Comparison of ENCODE assay signal across 21 mouse cellular contexts in genomic region chr19:22642124-22642523, GRCm38 (mm10).
DNase-seq lines count a peak whose midpoint lies in the region; ATAC-seq lines count a peak whose summit lies in the region.
"Had no signal": no experiment of that assay in that cellular context is flagged by ENCODE, and none has a peak within 500 bp of the region (broad histone marks: within the 10 kb centered on the region; RNA-seq: fewer than 3 reads in every experiment).

No protein-coding gene starts in this region.

- no peak overlapping the region for H3K9ac ChIP-seq in embryonic facial prominence, embryonic 14.5 days (ENCODE audit: low read depth, low read length)
- no peak overlapping the region for H3K9ac ChIP-seq in kidney, embryonic 16.5 days (replicated peaks; ENCODE audit: low read length)
- H3K9ac ChIP-seq: embryonic facial prominence, embryonic 15.5 days; limb, embryonic 15.5 days; liver, postnatal 0 days; midbrain, embryonic 13.5 days; neural tube, embryonic 13.5 days had no signal

- 32% methylated on average over 2 of the region's 2 CpGs for WGBS in embryonic facial prominence, embryonic 14.5 days
- 26% methylated on average over 2 of the region's 2 CpGs for WGBS in embryonic facial prominence, embryonic 10.5 days
- WGBS in kidney, embryonic 16.5 days, result 42% methylated on average over 2 of the region's 2 CpGs

- H3K27ac ChIP-seq in embryonic facial prominence, embryonic 14.5 days (replicated peaks; ENCODE audit: low read depth, low read length), result no peak overlapping the region
- H3K27ac ChIP-seq in embryonic facial prominence, embryonic 10.5 days (replicated peaks), result no peak overlapping the region
- no peak overlapping the region for H3K27ac ChIP-seq in kidney, embryonic 16.5 days (ENCODE audit: low read length)
- H3K27ac ChIP-seq: embryonic facial prominence, embryonic 15.5 days; forebrain, embryonic 10.5 days; limb, embryonic 15.5 days; midbrain, embryonic 13.5 days; neural tube, embryonic 13.5 days had no signal

- no peaks in the 10 kb centered on the region for H3K36me3 ChIP-seq in embryonic facial prominence, embryonic 14.5 days (ENCODE audit: control insufficient read depth, insufficient read depth, low read length)
- H3K36me3 ChIP-seq in embryonic facial prominence, embryonic 10.5 days (replicated peaks), result no peaks in the 10 kb centered on the region
- no peaks in the 10 kb centered on the region for H3K36me3 ChIP-seq in kidney, embryonic 16.5 days (ENCODE audit: insufficient read depth, low read length)
- H3K36me3 ChIP-seq: embryonic facial prominence, embryonic 15.5 days; forebrain, embryonic 10.5 days; G1E; limb, embryonic 15.5 days; midbrain, embryonic 13.5 days; neural tube, embryonic 13.5 days had no signal

- no peak for ATAC-seq in embryonic facial prominence, embryonic 14.5 days (ENCODE audit: low read depth)
- ATAC-seq in kidney, embryonic 16.5 days (ENCODE audit: low FRiP score, low TSS enrichment), result peak; percentile 73; the same call in 1 of the 2 replicates
- no peak for ATAC-seq in activated CD4-positive, CD25-positive, alpha-beta regulatory T cell, adult 4 months
- ATAC-seq: CD4-positive, CD25-positive, alpha-beta regulatory T cell, adult 4 months; liver, postnatal 0 days; midbrain, embryonic 13.5 days had no signal

- H3K4me1 ChIP-seq in embryonic facial prominence, embryonic 14.5 days (ENCODE audit: control insufficient read depth, insufficient read depth, low read length), result no peaks in the 10 kb centered on the region
- H3K4me1 ChIP-seq in embryonic facial prominence, embryonic 10.5 days, result peaks cover 8% of the 10 kb centered on the region
- peaks cover 7% of the 10 kb centered on the region for H3K4me1 ChIP-seq in kidney, embryonic 16.5 days (ENCODE audit: insufficient read depth, low read length)
- H3K4me1 ChIP-seq: embryonic facial prominence, embryonic 15.5 days; limb, embryonic 15.5 days; midbrain, embryonic 13.5 days; neural tube, embryonic 13.5 days had no signal

- no peak overlapping the region for H3K4me3 ChIP-seq in embryonic facial prominence, embryonic 14.5 days (ENCODE audit: low read depth, low read length)
- no peak overlapping the region for H3K4me3 ChIP-seq in embryonic facial prominence, embryonic 10.5 days
- H3K4me3 ChIP-seq in kidney, embryonic 16.5 days (ENCODE audit: low read length), result no peak overlapping the region
- H3K4me3 ChIP-seq: embryonic facial prominence, embryonic 15.5 days; forebrain, embryonic 10.5 days; limb, embryonic 15.5 days; midbrain, embryonic 13.5 days; neural tube, embryonic 13.5 days had no signal

- no peaks in the 10 kb centered on the region for H3K27me3 ChIP-seq in embryonic facial prominence, embryonic 14.5 days (replicated peaks; ENCODE audit: control insufficient read depth, insufficient read depth, low read length)
- H3K27me3 ChIP-seq in embryonic facial prominence, embryonic 10.5 days (replicated peaks; ENCODE audit: low read depth, poor library complexity, severe bottlenecking), result no peaks in the 10 kb centered on the region
- no peaks in the 10 kb centered on the region for H3K27me3 ChIP-seq in kidney, embryonic 16.5 days (ENCODE audit: insufficient read depth, low read length)
- H3K27me3 ChIP-seq: embryonic facial prominence, embryonic 15.5 days; limb, embryonic 15.5 days; midbrain, embryonic 13.5 days; neural tube, embryonic 13.5 days had no signal

- no peaks in the 10 kb centered on the region for H3K9me3 ChIP-seq in embryonic facial prominence, embryonic 14.5 days (ENCODE audit: control insufficient read depth, low read length)
- no peaks in the 10 kb centered on the region for H3K9me3 ChIP-seq in embryonic facial prominence, embryonic 10.5 days
- H3K9me3 ChIP-seq in kidney, embryonic 16.5 days (ENCODE audit: low read length), result no peaks in the 10 kb centered on the region
- H3K9me3 ChIP-seq: embryonic facial prominence, embryonic 15.5 days; forebrain, embryonic 10.5 days; G1E; limb, embryonic 15.5 days; midbrain, embryonic 13.5 days; neural tube, embryonic 13.5 days had no signal

- H3K4me2 ChIP-seq in embryonic facial prominence, embryonic 14.5 days (ENCODE audit: low read depth, low read length), result no peak overlapping the region
- H3K4me2 ChIP-seq in kidney, embryonic 16.5 days (replicated peaks; ENCODE audit: low read depth, low read length), result no peak overlapping the region
- H3K4me2 ChIP-seq: embryonic facial prominence, embryonic 15.5 days; limb, embryonic 15.5 days; midbrain, embryonic 13.5 days; neural tube, embryonic 13.5 days had no signal

- DNase-seq in embryonic facial prominence, embryonic 14.5 days (ENCODE audit: low spot score), result peak; percentile 12
- no peak for DNase-seq in embryonic facial prominence, embryonic 10.5 days (ENCODE audit: low spot score)
- peak; percentile 15 for DNase-seq in embryo, embryonic 11 days
- peak; percentile 10 for DNase-seq in mesoderm, embryonic 11.5 days (ENCODE audit: low read depth, low spot score)
- no peak for DNase-seq in right cerebral cortex, adult 2 months (ENCODE audit: low spot score in 2 of 2)
- DNase-seq in heart, adult 11 months, result no peak
- DNase-seq: adrenal gland, postnatal 36 days; cerebellum, adult 18-20 months; gastrocnemius, postnatal 10 days; liver, postnatal 0 days; lung, postnatal 10 days; right cerebral cortex, postnatal 25 days had no signal

Comparison
In these comparisons a context has a peak if more than half of its experiments do, and no peak if none do; other contexts are left out.
1. DNase-seq: peak in embryonic facial prominence, embryonic 14.5 days (single experiment), embryo, embryonic 11 days (single experiment) and mesoderm, embryonic 11.5 days (single experiment); none in embryonic facial prominence, embryonic 10.5 days (single experiment), right cerebral cortex, adult 2 months (0 of 2) and heart, adult 11 months (single experiment).